Mouse (Mus musculus) neural tube, embryonic 11.5 days (tissue): ENCODE measurements around the gene Cdh13. TPM values are rescaled to one million over a fixed set of nuclear protein-coding genes. Genes with fewer than 3 reads are reported as not detected.
A peak's percentile ranks its signal among the peaks of the same experiment; 100 is the strongest.

Experiments
- ATAC-seq: fragments of 200-750 bp; cut with Nextera tagmentation; 2 replicates; pipeline ENCODE4 v1.8.0; 2017; ENCODE audit warnings: moderate number of reproducible peaks, mild to moderate bottlenecking, moderate TSS enrichment, moderate library complexity; ENCODE audit not compliant: insufficient read depth, low FRiP score, low TSS enrichment
- DNase-seq: peaks from one replicate; pipeline ENCODE4 v3.0.0-alpha.2; 2015; ENCODE audit warnings: low spot score
- H3K27ac ChIP-seq: fragments of 300-500 bp; sonication (generic); 2 replicates; pipeline ENCODE4 v1.5.1; 2014; ENCODE audit warnings: low read depth, mild to moderate bottlenecking, low read length
- H3K27me3 ChIP-seq: fragments of 300-500 bp; sonication (generic); 2 replicates; pipeline ENCODE4 v1.6.1; 2014; ENCODE audit warnings: mild to moderate bottlenecking, low read length, mixed read lengths; ENCODE audit not compliant: control insufficient read depth, insufficient read depth
- H3K36me3 ChIP-seq: fragments of 300-500 bp; sonication (generic); 2 replicates; pipeline ENCODE4 v1.6.1; 2014; ENCODE audit warnings: mild to moderate bottlenecking, low read length, moderate library complexity, mixed read lengths; ENCODE audit not compliant: control insufficient read depth, insufficient read depth
- H3K4me1 ChIP-seq: fragments of 300-500 bp; sonication (generic); 2 replicates; pipeline ENCODE4 v1.6.1; 2014; ENCODE audit warnings: low read length, mixed read lengths; ENCODE audit not compliant: control insufficient read depth, insufficient read depth
- H3K4me2 ChIP-seq: fragments of 300-500 bp; sonication (generic); 2 replicates; pipeline ENCODE4 v1.6.1; 2014; ENCODE audit warnings: low read depth, mild to moderate bottlenecking, moderate library complexity
- H3K4me3 ChIP-seq: fragments of 300-500 bp; sonication (generic); 2 replicates; pipeline ENCODE4 v1.5.1; 2014; ENCODE audit warnings: low read depth, low read length
- H3K9ac ChIP-seq: fragments of 300-500 bp; sonication (generic); 2 replicates; pipeline ENCODE4 v1.6.1; 2014; ENCODE audit warnings: mild to moderate bottlenecking, low read length
- H3K9me3 ChIP-seq: fragments of 300-500 bp; sonication (generic); 2 replicates; pipeline ENCODE4 v1.6.1; 2016; ENCODE audit warnings: low read length; ENCODE audit not compliant: control insufficient read depth
- WGBS: fragments of 180-500 bp; shearing (Covaris S2); extraction: QIAGEN DNeasy Blood & Tissue Kit; methylation state at CpG from one replicate; pipeline ENCODE4 v1.1.7; 2014; 5-methylcytosine and 5-hydroxymethylcytosine counted together
- polyA plus RNA-seq: library from polyadenylated mRNA; unstranded; fragments of >200 nt; fragmentation: Nextera tagmentation; extraction: Ambion mirVana; gene quantifications from 2 replicates; pipeline ENCODE4 v1.2.1, GENCODE M21; 2014

Gene Cdh13
- polyA plus RNA-seq, 1 experiment from 2014 or later: 20.5 TPM

GRCm38 (mm10) chr8:119035126-119035525 lies 751.6 kb downstream of the Cdh13 start:
- Histone ChIP-seq H3K4me3 (no peak overlapping the region), H3K27me3 (no peaks in the 10 kb centered on the region), H3K9me3 (no peaks in the 10 kb centered on the region), H3K4me2 (no peak overlapping the region), H3K9ac (no peak overlapping the region), H3K27ac (no peak overlapping the region), H3K4me1 (no peaks in the 10 kb centered on the region), H3K36me3 (no peaks in the 10 kb centered on the region)
- DNase-seq (no peak), ATAC-seq (no peak)
- 88% methylated on average over 7 of the region's 7 CpGs for WGBS

DNA sequence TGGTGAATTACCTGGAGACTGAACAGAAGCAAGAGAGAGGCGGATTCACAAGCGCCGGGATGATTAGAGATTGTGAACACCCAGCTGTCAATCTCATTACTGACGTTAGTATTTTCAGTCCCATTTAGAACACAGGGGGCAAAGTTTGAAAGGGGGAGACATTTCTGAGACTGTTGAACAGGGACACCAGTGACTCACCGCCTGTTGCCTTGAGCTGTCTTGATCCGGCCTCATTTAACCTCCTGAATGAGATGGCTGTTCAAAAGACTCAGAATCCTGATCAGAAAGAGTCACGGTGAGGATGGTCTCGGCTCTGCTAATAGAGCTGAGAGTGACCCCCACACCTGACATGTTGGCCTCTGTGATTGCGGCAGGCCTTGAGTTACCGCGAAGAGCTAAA lies 754.0 kb downstream of the Cdh13 start:
- no peaks in the 10 kb centered on the region for H3K27me3 ChIP-seq
- ATAC-seq (no peak), DNase-seq (no peak)
- no peaks in the 10 kb centered on the region for H3K4me1 ChIP-seq
- no peak overlapping the region for H3K4me2 ChIP-seq
- no peaks in the 10 kb centered on the region for H3K9me3 ChIP-seq
- no peak overlapping the region for H3K4me3 ChIP-seq
- H3K36me3 ChIP-seq: no peaks in the 10 kb centered on the region
- H3K27ac ChIP-seq: no peak overlapping the region
- 87% methylated on average over 11 of the region's 11 CpGs for WGBS
- H3K9ac ChIP-seq: no peak overlapping the region

GRCm38 (mm10) chr8:119039358-119039757 lies 755.8 kb downstream of the Cdh13 start:
- Histone ChIP-seq H3K4me3 (no peak overlapping the region), H3K36me3 (no peaks in the 10 kb centered on the region), H3K27me3 (no peaks in the 10 kb centered on the region), H3K9me3 (no peaks in the 10 kb centered on the region), H3K27ac (no peak overlapping the region), H3K4me1 (no peaks in the 10 kb centered on the region), H3K4me2 (no peak overlapping the region), H3K9ac (no peak overlapping the region)
- ATAC-seq: no peak
- DNase-seq: no peak
- 91% methylated on average over 2 of the region's 2 CpGs for WGBS

- ATAC-seq (no peak), DNase-seq (no peak)
- no peaks in the 10 kb centered on the region for H3K27me3 ChIP-seq
- H3K36me3 ChIP-seq: no peaks in the 10 kb centered on the region
- H3K9ac ChIP-seq: no peak overlapping the region
- no peaks in the 10 kb centered on the region for H3K4me1 ChIP-seq
- no peak overlapping the region for H3K4me2 ChIP-seq
- H3K4me3 ChIP-seq: no peak overlapping the region
- H3K27ac ChIP-seq: no peak overlapping the region
- H3K9me3 ChIP-seq: no peaks in the 10 kb centered on the region
- WGBS: 87% methylated on average over 5 of the region's 5 CpGs
Measured at GRCm38 (mm10) chr8:119057876-119058275, 774.3 kb downstream of the Cdh13 start.

DNA sequence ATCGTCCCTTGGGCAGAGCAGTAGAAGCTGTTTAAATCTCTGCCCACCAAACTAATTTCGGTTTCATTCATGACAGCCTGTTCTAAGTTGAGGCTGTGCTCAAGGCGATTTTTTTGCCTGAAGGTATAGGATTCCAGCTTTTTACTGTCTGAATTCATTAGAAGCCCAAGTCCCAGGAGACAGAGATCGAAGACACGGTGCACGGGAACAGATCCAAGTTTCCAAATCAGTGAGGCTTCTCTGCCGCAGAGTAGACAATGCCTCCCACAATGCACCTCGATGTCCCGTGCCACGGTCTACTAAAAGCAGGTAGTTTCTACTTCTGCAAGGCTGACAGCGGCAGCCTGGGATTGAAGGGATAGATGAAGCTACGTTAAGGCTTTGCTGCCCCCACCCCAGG lies 778.1 kb downstream of the Cdh13 start:
- Histone ChIP-seq H3K4me3 (no peak overlapping the region), H3K27ac (no peak overlapping the region), H3K36me3 (no peaks in the 10 kb centered on the region), H3K9ac (no peak overlapping the region), H3K9me3 (no peaks in the 10 kb centered on the region), H3K4me2 (no peak overlapping the region), H3K27me3 (no peaks in the 10 kb centered on the region), H3K4me1 (no peaks in the 10 kb centered on the region)
- DNase-seq (no peak), ATAC-seq (no peak)
- WGBS: 84% methylated on average over 12 of the region's 12 CpGs

DNA sequence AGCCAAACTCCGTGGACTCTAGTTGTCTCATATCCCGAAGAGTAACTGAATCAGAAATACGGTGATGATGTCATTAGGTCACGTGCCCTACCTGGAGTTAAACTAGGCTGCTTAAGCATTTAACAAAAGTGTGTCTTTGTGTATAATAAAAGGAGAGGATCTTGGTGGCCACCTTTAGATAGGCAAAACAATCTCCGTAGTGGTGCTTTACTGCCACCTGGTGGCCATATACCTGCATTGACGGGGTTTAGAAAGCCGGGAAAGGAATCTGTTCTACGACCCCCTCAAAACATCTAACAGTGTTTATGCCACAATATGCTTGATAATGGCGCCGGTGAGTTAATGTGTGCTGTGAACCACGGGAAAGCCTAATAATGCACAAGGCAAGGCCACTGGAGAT lies 781.0 kb downstream of the Cdh13 start:
- H3K27ac ChIP-seq: no peak overlapping the region
- 19% methylated on average over 11 of the region's 11 CpGs for WGBS
- no peak for ATAC-seq

DNA sequence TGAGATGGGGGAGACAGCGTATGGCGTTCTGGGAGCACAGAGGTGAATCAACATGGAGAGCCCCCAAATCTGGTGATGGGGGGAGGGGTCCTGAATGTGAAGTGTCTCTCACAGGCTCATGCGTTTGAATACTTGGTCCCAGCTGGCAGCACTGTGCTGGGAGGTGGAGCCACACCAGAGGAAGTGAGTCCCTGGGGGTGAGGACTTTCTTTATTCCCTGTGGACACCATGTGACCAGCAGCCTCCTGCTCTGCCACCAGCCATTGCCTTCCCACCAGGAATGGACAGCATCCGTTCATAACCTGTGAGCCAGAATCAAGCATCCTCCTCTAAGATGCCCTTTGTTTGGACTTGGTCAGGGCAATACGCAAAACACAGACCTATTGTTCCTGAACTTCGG lies 788.8 kb downstream of the Cdh13 start:
- Histone ChIP-seq H3K9ac (no peak overlapping the region), H3K4me2 (no peak overlapping the region), H3K27me3 (no peaks in the 10 kb centered on the region), H3K9me3 (no peaks in the 10 kb centered on the region), H3K27ac (no peak overlapping the region), H3K36me3 (no peaks in the 10 kb centered on the region), H3K4me1 (no peaks in the 10 kb centered on the region), H3K4me3 (no peak overlapping the region)
- ATAC-seq: no peak
- WGBS: 78% methylated on average over 6 of the region's 6 CpGs
- no peak for DNase-seq

More for the DNA sequence above, 781.0 kb downstream of the Cdh13 start:
- Histone ChIP-seq H3K9me3 (no peaks in the 10 kb centered on the region), H3K4me1 (no peaks in the 10 kb centered on the region), H3K4me2 (no peak overlapping the region), H3K27me3 (no peaks in the 10 kb centered on the region), H3K4me3 (no peak overlapping the region), H3K36me3 (no peaks in the 10 kb centered on the region), H3K9ac (no peak overlapping the region)
- DNase-seq: peak; percentile 70

GRCm38 (mm10) chr8:119085022-119085421 lies 801.5 kb downstream of the Cdh13 start:
- no peak overlapping the region for H3K4me3 ChIP-seq
- no peaks in the 10 kb centered on the region for H3K36me3 ChIP-seq
- 87% methylated on average over 8 of the region's 8 CpGs for WGBS
- no peak overlapping the region for H3K27ac ChIP-seq
- ATAC-seq (no peak), DNase-seq (no peak)
- H3K9me3 ChIP-seq: no peaks in the 10 kb centered on the region
- no peak overlapping the region for H3K4me2 ChIP-seq
- no peaks in the 10 kb centered on the region for H3K27me3 ChIP-seq
- no peaks in the 10 kb centered on the region for H3K4me1 ChIP-seq
- no peak overlapping the region for H3K9ac ChIP-seq

DNA sequence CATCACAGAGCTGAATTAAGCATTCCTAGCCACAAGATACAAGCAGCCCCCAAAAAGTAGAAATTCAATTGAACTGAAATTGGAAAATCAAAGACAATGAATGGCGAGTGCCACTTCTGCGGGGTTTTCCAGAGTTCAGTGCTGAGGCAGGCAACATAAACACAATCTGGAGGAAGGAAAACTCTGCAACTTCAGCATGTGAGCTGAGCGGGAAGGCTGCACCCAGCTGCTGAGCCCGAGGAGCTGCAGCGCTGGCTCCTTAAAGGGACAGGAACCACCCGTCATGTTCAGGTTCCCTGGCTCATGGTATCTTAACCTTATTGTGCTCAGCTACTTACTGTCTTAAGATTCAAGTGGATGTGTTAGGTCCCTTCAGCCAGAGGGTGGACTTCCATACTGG lies 814.7 kb downstream of the Cdh13 start:
- Histone ChIP-seq H3K4me3 (no peak overlapping the region), H3K36me3 (no peaks in the 10 kb centered on the region), H3K9me3 (no peaks in the 10 kb centered on the region), H3K27me3 (no peaks in the 10 kb centered on the region), H3K27ac (no peak overlapping the region), H3K4me2 (no peak overlapping the region), H3K4me1 (no peaks in the 10 kb centered on the region), H3K9ac (no peak overlapping the region)
- DNase-seq (no peak), ATAC-seq (no peak)
- 34% methylated on average over 6 of the region's 6 CpGs for WGBS
